Mouse (Mus musculus) forebrain, embryonic 16.5 days (tissue): ENCODE measurements around the gene Jarid2. TPM values are rescaled to one million over a fixed set of nuclear protein-coding genes. Genes with fewer than 3 reads are reported as not detected.

Source experiments
- ATAC-seq: fragments of 200-750 bp; cut with Nextera tagmentation; 2 replicates; pipeline ENCODE4 v1.8.0; 2017; ENCODE audit warnings: mild to moderate bottlenecking, moderate library complexity
- H3K27ac ChIP-seq: fragments of 300-500 bp; sonication (generic); 2 replicates; pipeline ENCODE4 v1.5.1; 2014; ENCODE audit warnings: low read length, control low read depth
- H3K27me3 ChIP-seq: fragments of 300-500 bp; sonication (generic); replicated peaks from 2 replicates; pipeline ENCODE4 v1.6.1; 2014; ENCODE audit warnings: low read length; ENCODE audit not compliant: control insufficient read depth, insufficient read depth
- H3K36me3 ChIP-seq: fragments of 300-500 bp; sonication (generic); 2 replicates; pipeline ENCODE4 v1.6.1; 2014; ENCODE audit not compliant: control insufficient read depth, insufficient read depth
- H3K4me1 ChIP-seq: fragments of 300-500 bp; sonication (generic); replicated peaks from 2 replicates; pipeline ENCODE4 v1.6.1; 2014; ENCODE audit warnings: low read length; ENCODE audit not compliant: control insufficient read depth, insufficient read depth
- H3K4me2 ChIP-seq: fragments of 300-500 bp; sonication (generic); 2 replicates; pipeline ENCODE4 v1.6.1; 2014; ENCODE audit warnings: mild to moderate bottlenecking, low read length, control low read depth
- H3K4me3 ChIP-seq: fragments of 300-500 bp; sonication (generic); replicated peaks from 2 replicates; pipeline ENCODE4 v1.5.1; 2014; ENCODE audit warnings: mild to moderate bottlenecking, low read length, control low read depth
- H3K9ac ChIP-seq: fragments of 300-500 bp; sonication (generic); replicated peaks from 2 replicates; pipeline ENCODE4 v1.6.1; 2014; ENCODE audit warnings: low read depth, low read length, control low read depth
- H3K9me3 ChIP-seq: fragments of 300-500 bp; sonication (generic); 2 replicates; pipeline ENCODE4 v1.6.1; 2016; ENCODE audit warnings: low read length; ENCODE audit not compliant: control insufficient read depth
- WGBS: fragments of 180-500 bp; shearing (Covaris S2); extraction: QIAGEN DNeasy Blood & Tissue Kit; methylation state at CpG from one replicate; pipeline ENCODE4 v1.1.7; 2014; 5-methylcytosine and 5-hydroxymethylcytosine counted together
- polyA plus RNA-seq: library from polyadenylated mRNA; unstranded; fragments of >200 nt; fragmentation: Nextera tagmentation; extraction: Ambion mirVana; gene quantifications from 2 replicates; pipeline ENCODE4 v1.2.1, GENCODE M21; 2015

Gene Jarid2
- polyA plus RNA-seq, 1 experiment from 2014 or later = 37.5 TPM

DNA sequence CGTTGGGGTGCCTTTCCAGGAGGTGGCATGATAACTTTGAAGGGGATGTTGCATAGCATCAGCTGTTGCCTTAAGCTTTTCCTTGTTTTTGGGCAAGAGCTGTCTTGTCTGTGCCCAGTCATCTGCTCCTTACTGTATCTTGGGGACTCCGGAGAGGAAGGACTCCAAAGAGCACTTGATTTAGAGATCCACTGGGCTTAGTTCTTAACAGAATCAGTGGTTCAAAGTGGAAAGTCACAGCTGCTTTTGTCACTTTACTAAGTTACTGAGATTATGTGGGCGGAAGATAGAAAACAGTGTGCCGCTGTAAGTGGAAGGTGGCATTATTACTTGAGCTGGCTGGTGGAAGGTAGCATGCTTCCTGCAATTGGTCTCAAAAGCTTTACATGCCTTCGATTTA, 5.2 kb downstream of the Jarid2 start:
- H3K4me2 ChIP-seq = peak overlapping the region; percentile 67
- peak overlapping the region; percentile 89 for H3K4me3 ChIP-seq
- H3K4me1 ChIP-seq = peaks cover 20% of the 10 kb centered on the region
- no peaks in the 10 kb centered on the region for H3K27me3 ChIP-seq
- H3K9me3 ChIP-seq = no peaks in the 10 kb centered on the region
- WGBS = 58% methylated on average over 5 of the region's 5 CpGs
- peak overlapping the region; percentile 75; the same call in 1 of the 2 replicates for H3K9ac ChIP-seq
- no peak for ATAC-seq
- H3K36me3 ChIP-seq = no peaks in the 10 kb centered on the region
- no peak overlapping the region; the same call in 1 of the 2 replicates for H3K27ac ChIP-seq

DNA sequence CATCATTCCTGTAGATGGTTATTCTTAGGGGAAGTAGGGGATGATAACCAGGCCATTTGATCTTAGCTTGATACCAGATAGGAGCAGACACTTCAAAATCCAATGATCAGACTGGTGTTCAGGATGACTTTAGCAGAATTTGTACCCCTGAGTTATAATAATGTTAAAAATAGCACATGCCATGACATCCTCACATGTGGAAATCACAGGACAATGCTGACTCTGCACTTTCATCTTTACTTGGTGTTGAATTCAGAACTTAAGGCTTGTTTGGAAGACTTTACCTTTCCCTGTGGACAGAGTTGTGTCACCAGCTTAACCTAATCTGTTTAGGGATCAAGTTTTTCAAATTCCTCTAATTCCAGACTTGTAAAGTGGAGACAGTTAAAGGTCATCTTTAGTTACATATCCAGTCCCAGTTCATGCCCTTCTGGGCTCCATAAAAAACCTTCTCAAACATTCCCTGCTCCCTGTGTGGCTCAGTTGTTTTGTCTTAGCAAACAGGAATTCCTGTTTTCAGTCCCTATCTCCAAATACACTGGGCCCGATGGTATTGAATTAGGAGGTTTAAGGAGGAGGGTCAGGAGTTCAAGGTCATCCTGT, 5.9 kb downstream of the Jarid2 start:
- ATAC-seq = no peak
- H3K9ac ChIP-seq = no peak overlapping the region
- H3K4me2 ChIP-seq = no peak overlapping the region
- H3K27ac ChIP-seq = no peak overlapping the region
- H3K9me3 ChIP-seq = no peaks in the 10 kb centered on the region
- WGBS = 63% methylated on average over 1 of the region's 1 CpGs
- no peak overlapping the region for H3K4me3 ChIP-seq
- no peaks in the 10 kb centered on the region for H3K27me3 ChIP-seq
- peaks cover 20% of the 10 kb centered on the region for H3K4me1 ChIP-seq
- H3K36me3 ChIP-seq = no peaks in the 10 kb centered on the region

DNA sequence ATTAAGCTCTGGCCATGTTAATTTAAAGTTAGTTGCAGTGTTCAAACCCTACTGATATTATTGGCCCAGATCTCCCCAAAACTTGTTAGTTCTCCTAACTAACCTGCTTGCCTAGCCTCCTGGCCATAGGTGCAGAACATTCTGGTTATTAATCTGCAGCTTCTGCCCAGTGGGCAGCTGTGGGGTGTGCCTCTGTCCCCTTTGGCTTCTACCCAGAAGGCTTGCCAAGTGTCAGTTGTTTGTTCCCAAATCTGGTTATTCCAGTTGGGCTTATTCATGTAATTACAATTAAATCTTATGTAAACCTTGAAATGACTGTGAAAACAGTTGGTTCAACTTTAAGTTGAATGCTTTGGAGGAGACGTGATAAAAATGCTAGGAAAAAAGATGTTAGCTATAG, 8.0 kb downstream of the Jarid2 start:
- ATAC-seq = no peak
- no peaks in the 10 kb centered on the region for H3K9me3 ChIP-seq

DNA sequence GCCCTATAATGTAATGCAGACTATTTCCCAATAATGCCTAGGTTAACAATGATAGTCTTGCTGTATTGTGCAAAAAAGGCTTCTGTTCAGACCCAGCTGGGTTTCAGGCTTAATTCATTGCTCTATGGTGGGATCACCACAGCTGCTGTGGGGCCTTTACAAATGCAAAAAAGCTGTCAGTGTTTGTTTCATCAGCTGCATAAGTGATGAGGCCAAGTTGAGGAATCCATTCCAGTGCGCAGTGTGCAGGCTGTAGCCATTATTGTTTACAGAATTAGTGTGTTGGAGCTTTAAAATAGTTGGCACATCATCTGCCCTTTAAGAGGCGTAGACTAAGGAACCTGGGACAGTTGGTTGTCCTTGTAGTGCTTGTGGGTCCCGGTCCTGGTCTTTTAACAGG, 22.5 kb downstream of the Jarid2 start:
- WGBS = 9% methylated on average over 3 of the region's 3 CpGs
- Histone ChIP-seq H3K36me3 (no peaks in the 10 kb centered on the region), H3K9ac (no peak overlapping the region), H3K4me3 (no peak overlapping the region), H3K4me2 (no peak overlapping the region), H3K27ac (peak overlapping the region; percentile 32), H3K9me3 (no peaks in the 10 kb centered on the region), H3K27me3 (no peaks in the 10 kb centered on the region), H3K4me1 (peaks cover 38% of the 10 kb centered on the region)
- ATAC-seq = peak; percentile 94

More for the DNA sequence above, 8.0 kb downstream of the Jarid2 start:
- Histone ChIP-seq H3K9ac (no peak overlapping the region), H3K27ac (no peak overlapping the region), H3K36me3 (no peaks in the 10 kb centered on the region), H3K27me3 (no peaks in the 10 kb centered on the region), H3K4me2 (no peak overlapping the region), H3K4me1 (peaks cover 20% of the 10 kb centered on the region), H3K4me3 (no peak overlapping the region)
- WGBS = 31% methylated on average over 1 of the region's 1 CpGs

DNA sequence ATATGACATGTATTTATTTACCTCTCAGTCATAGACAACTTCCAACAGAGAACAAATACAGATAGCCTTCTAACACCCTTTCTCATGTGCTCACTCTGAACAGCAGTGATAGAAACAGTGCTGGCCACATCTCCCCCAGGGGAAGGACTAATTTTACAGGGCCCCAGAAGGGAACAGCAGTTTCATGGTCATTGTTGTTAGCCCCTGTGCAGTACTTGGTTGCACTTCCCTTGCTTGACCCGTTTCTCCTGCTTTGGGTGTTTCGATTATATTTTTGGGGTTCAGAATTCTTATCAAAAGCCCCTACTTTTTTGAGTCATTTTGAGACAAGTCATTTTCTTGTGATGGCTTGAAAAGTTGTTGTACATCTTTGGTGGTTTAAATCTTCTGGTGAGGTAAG, 23.9 kb downstream of the Jarid2 start:
- Histone ChIP-seq H3K4me2 (no peak overlapping the region), H3K27me3 (no peaks in the 10 kb centered on the region), H3K4me1 (peaks cover 29% of the 10 kb centered on the region), H3K27ac (no peak overlapping the region), H3K9me3 (no peaks in the 10 kb centered on the region), H3K36me3 (no peaks in the 10 kb centered on the region), H3K9ac (no peak overlapping the region), H3K4me3 (no peak overlapping the region)
- no peak for ATAC-seq
- 91% methylated on average over 2 of the region's 2 CpGs for WGBS

DNA sequence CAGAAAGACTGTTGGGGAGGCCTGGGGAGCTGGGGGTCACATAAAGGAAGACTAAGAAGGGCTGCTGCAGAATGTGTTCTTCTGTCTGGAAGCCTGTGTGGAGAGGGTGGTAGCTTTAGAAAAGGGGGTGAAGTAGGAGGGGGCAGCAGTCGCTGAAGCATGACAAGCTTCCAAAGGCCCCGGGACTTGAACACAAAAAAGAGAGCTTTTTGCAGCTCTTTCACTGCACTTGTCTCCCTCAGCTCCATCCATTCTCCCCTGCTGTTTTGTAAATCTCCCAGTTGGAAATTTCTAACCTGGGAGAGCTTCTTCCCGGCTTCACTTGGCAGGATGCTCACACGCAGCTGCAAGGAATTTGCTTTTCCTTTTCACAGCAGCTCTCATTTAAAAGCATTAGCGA, 26.2 kb downstream of the Jarid2 start:
- ATAC-seq = no peak

DNA sequence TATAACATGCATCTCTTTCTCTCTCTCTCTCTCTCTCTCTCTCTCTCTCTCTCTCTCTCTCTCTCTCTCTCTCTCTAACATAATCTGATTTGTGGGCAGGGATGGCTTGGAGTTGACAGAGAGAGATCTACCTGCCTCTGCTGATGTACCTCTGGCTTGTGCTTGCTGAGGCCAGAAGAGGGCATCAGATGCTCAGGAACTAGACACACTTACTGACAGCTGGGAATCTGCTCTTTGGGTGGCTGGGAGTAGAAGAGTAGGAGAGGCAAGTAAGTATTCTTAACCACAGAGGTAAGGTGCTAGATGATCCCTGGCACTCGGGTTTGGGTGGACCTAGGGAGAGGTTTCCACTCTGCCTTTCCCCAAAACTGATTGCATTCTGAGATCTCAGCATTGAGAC, 29.5 kb downstream of the Jarid2 start:
- H3K27me3 ChIP-seq = no peaks in the 10 kb centered on the region
- no peak for ATAC-seq
- no peaks in the 10 kb centered on the region for H3K36me3 ChIP-seq
- H3K4me2 ChIP-seq = no peak overlapping the region
- WGBS = 90% methylated on average over 1 of the region's 1 CpGs
- H3K9ac ChIP-seq = no peak overlapping the region
- H3K9me3 ChIP-seq = no peaks in the 10 kb centered on the region
- H3K4me1 ChIP-seq = peaks cover 17% of the 10 kb centered on the region
- no peak overlapping the region for H3K27ac ChIP-seq
- no peak overlapping the region for H3K4me3 ChIP-seq

More for the DNA sequence above, 26.2 kb downstream of the Jarid2 start:
- Histone ChIP-seq H3K9me3 (no peaks in the 10 kb centered on the region), H3K27me3 (no peaks in the 10 kb centered on the region), H3K4me3 (no peak overlapping the region), H3K9ac (no peak overlapping the region), H3K4me2 (no peak overlapping the region), H3K4me1 (peaks cover 23% of the 10 kb centered on the region), H3K27ac (peak overlapping the region; percentile 32), H3K36me3 (no peaks in the 10 kb centered on the region)
- WGBS = 4% methylated on average over 5 of the region's 5 CpGs

DNA sequence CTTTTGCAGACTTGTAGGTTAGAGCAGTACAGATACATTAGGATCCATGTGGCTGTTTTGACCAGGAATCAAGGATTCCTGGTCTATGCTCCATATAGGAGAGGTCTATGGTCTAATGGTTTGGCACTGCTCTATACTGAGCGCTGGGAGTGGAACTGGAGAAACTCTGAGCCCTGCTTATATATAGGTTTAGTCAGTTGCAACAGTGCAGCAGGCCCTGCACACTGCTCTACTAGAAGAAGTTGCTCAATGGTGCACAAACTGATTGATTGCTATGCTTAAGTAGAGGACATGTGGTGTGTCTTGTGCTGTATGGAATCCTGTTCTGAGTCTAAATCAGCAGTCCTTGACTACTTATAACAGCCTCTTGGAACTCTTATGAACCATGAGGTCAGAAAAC, 31.5 kb downstream of the Jarid2 start:
- Histone ChIP-seq H3K4me1 (peaks cover 10% of the 10 kb centered on the region), H3K27ac (no peak overlapping the region), H3K4me3 (no peak overlapping the region), H3K9ac (no peak overlapping the region), H3K9me3 (no peaks in the 10 kb centered on the region), H3K4me2 (no peak overlapping the region), H3K27me3 (no peaks in the 10 kb centered on the region), H3K36me3 (no peaks in the 10 kb centered on the region)
- WGBS = 90% methylated on average over 1 of the region's 1 CpGs
- no peak for ATAC-seq

DNA sequence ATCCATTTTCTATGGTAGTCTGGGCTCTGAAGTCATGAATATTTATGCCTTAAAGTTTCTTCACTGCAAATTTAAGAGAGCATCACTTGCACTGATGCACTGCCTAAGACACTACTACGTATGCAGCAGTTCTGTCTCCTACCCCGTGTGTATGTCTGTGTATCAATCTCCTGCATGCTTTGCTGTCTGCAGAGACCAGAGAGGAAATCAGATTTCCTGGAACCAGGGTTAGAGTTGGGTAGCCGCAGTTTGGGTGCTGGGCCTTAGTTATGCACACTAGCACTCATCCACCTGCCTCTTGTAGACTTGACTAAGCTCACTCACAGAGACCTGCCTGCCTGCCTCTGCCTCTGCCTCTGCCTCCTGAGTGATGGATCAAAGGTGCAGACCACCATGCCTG, 33.8 kb downstream of the Jarid2 start:
- peaks cover 5% of the 10 kb centered on the region for H3K4me1 ChIP-seq
- no peak for ATAC-seq
- no peak overlapping the region for H3K4me2 ChIP-seq
- H3K9ac ChIP-seq = no peak overlapping the region
- WGBS = 82% methylated on average over 3 of the region's 3 CpGs
- no peaks in the 10 kb centered on the region for H3K9me3 ChIP-seq
- no peaks in the 10 kb centered on the region for H3K27me3 ChIP-seq
- no peak overlapping the region for H3K4me3 ChIP-seq
- no peak overlapping the region for H3K27ac ChIP-seq
- H3K36me3 ChIP-seq = no peaks in the 10 kb centered on the region

DNA sequence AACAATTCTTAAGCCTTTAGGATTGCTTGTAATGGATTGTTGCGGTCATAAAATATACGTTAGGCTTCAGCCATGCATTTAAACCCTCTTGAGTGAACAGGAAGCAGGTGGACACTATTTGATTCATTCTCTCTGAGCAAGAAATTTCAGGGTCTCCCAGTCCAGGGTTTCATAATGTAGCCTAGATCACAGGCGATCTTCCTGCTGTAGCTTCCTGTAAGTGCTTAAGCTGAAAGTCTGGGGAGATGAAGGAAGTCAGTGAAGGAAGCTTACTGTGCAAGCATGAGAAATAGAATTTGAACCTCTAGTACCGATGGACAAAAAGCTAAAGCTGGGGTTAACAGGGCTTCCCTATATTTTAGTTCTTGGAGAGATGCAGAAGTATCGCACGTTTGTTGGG, 38.5 kb downstream of the Jarid2 start:
- Histone ChIP-seq H3K27me3 (no peaks in the 10 kb centered on the region), H3K4me1 (peaks cover 5% of the 10 kb centered on the region; the same call in 1 of the 2 replicates), H3K4me3 (no peak overlapping the region), H3K4me2 (no peak overlapping the region), H3K27ac (no peak overlapping the region), H3K36me3 (no peaks in the 10 kb centered on the region), H3K9ac (no peak overlapping the region), H3K9me3 (no peaks in the 10 kb centered on the region)
- WGBS = 87% methylated on average over 6 of the region's 6 CpGs
- no peak for ATAC-seq
